Mouse (Mus musculus): Measurements from ENCODE around the gene Cbx1.

DNA sequence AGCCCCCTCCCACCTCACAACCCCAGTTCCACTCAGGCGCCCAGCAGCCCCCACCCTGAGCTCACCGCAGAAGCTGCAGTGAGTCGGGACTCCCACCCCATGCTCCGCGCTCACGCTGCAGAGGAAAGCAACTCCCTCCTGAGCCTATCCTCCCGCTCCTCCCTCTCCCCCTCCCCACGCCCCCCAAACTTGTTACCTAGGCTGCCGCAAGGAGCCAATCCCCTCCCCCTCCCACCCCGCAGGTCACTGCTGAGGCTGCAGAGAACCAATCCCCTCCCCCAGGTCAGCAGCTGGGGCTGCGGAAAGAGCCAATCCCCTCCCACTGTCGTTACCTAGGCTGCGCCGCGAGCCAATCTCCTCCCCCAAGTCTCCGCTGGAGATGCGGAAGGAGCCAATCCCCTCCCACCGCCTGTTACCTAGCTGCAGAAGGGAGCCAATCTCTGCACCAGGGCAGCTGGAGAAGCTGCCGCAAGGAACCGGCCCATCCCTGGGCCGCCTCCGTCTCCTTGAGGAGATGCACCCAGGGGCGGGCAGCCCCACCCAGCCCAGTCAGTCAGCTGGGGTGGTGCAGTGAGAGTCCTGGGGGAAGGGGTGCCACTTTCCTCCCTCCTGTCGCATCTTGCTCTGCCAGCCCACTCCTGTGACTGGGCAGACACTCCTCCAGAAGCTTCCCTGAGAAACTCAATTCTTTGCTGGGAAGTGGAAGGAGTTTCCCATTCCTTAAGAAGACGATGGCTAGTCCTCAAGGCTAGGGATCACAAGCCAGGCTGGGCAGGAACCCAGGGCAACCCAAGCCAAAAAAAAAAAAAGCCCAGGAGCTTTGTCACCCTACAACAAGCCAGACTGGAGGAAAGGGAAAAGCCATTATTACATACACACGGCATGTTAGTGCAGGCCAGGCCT is 35.2 kb downstream of the Cbx1 start:
- TF ChIP-seq POLR2A (IDR thresholded peaks at IDR 0.05; ENCODE audit: control insufficient read depth, extremely low read depth, insufficient read depth, low read length, poor library complexity) = peak; percentile 45; the same call in 1 of the 2 replicates
- peak; percentile 67; the same call in 1 of the 2 replicates for TF ChIP-seq CTCF (IDR thresholded peaks at IDR 0.05; ENCODE audit: borderline replicate concordance, control insufficient read depth, extremely low read depth, insufficient read depth, low read length, poor library complexity)

All from thymus, adult 2 months (tissue).